Mouse (Mus musculus): ENCODE measurements around the gene Efnb1. TPM values are rescaled to one million over a fixed set of nuclear protein-coding genes. Genes with fewer than 3 reads are reported as not detected.

Gene Efnb1
- polyA plus RNA-seq, 1 experiment from 2014 or later = 17.9 TPM

GRCm38 (mm10) chrX:99150712-99151111, 14.8 kb downstream of the Efnb1 start:
- Histone ChIP-seq H3K4me2 (no peak overlapping the region), H3K27ac (ENCODE audit: low read depth, low read length) (no peak overlapping the region), H3K9ac (ENCODE audit: low read depth, low read length) (no peak overlapping the region), H3K4me3 (ENCODE audit: low read depth, low read length) (no peak overlapping the region), H3K36me3 (ENCODE audit: control insufficient read depth, insufficient read depth, low read length) (no peaks in the 10 kb centered on the region), H3K27me3 (replicated peaks; ENCODE audit: control insufficient read depth, insufficient read depth, low read length) (peaks cover 23% of the 10 kb centered on the region), H3K9me3 (ENCODE audit: control insufficient read depth, low read length) (no peaks in the 10 kb centered on the region), H3K4me1 (replicated peaks; ENCODE audit: control insufficient read depth, insufficient read depth, low read length) (peaks cover 4% of the 10 kb centered on the region; the same call in 1 of the 2 replicates)
- DNase-seq (ENCODE audit: low spot score) (no peak), ATAC-seq (replicated peaks; ENCODE audit: low FRiP score) (no peak)
- WGBS = 63% methylated on average over 3 of the region's 3 CpGs

- no peak overlapping the region for H3K4me2 ChIP-seq
- H3K9me3 ChIP-seq (ENCODE audit: control insufficient read depth, low read length) = no peaks in the 10 kb centered on the region
- no peak overlapping the region for H3K27ac ChIP-seq (ENCODE audit: low read depth, low read length)
- peaks cover 29% of the 10 kb centered on the region for H3K27me3 ChIP-seq (replicated peaks; ENCODE audit: control insufficient read depth, insufficient read depth, low read length)
- 83% methylated on average over 4 of the region's 4 CpGs for WGBS
- no peaks in the 10 kb centered on the region for H3K36me3 ChIP-seq (ENCODE audit: control insufficient read depth, insufficient read depth, low read length)
- DNase-seq (ENCODE audit: low spot score) (no peak), ATAC-seq (replicated peaks; ENCODE audit: low FRiP score) (no peak)
- H3K9ac ChIP-seq (ENCODE audit: low read depth, low read length) = no peak overlapping the region
- peaks cover 4% of the 10 kb centered on the region; the same call in 1 of the 2 replicates for H3K4me1 ChIP-seq (replicated peaks; ENCODE audit: control insufficient read depth, insufficient read depth, low read length)
- no peak overlapping the region for H3K4me3 ChIP-seq (ENCODE audit: low read depth, low read length)
Measured at GRCm38 (mm10) chrX:99151434-99151833, 15.5 kb downstream of the Efnb1 start.

GRCm38 (mm10) chrX:99152141-99152540, 16.2 kb downstream of the Efnb1 start:
- Histone ChIP-seq H3K9me3 (ENCODE audit: control insufficient read depth, low read length) (no peaks in the 10 kb centered on the region), H3K27ac (ENCODE audit: low read depth, low read length) (no peak overlapping the region), H3K27me3 (replicated peaks; ENCODE audit: control insufficient read depth, insufficient read depth, low read length) (peaks cover 30% of the 10 kb centered on the region), H3K36me3 (ENCODE audit: control insufficient read depth, insufficient read depth, low read length) (no peaks in the 10 kb centered on the region), H3K4me3 (ENCODE audit: low read depth, low read length) (no peak overlapping the region), H3K9ac (ENCODE audit: low read depth, low read length) (no peak overlapping the region), H3K4me1 (replicated peaks; ENCODE audit: control insufficient read depth, insufficient read depth, low read length) (peaks cover 4% of the 10 kb centered on the region; the same call in 1 of the 2 replicates), H3K4me2 (no peak overlapping the region)
- DNase-seq (ENCODE audit: low spot score) (no peak), ATAC-seq (replicated peaks; ENCODE audit: low FRiP score) (no peak)
- WGBS = 42% methylated on average over 3 of the region's 3 CpGs

GRCm38 (mm10) chrX:99152566-99153265, 16.8 kb downstream of the Efnb1 start:
- Histone ChIP-seq H3K9me3 (ENCODE audit: control insufficient read depth, low read length) (no peaks in the 10 kb centered on the region), H3K9ac (ENCODE audit: low read depth, low read length) (no peak overlapping the region), H3K27me3 (replicated peaks; ENCODE audit: control insufficient read depth, insufficient read depth, low read length) (peaks cover 36% of the 10 kb centered on the region), H3K4me2 (no peak overlapping the region), H3K4me1 (replicated peaks; ENCODE audit: control insufficient read depth, insufficient read depth, low read length) (peaks cover 4% of the 10 kb centered on the region; the same call in 1 of the 2 replicates), H3K36me3 (ENCODE audit: control insufficient read depth, insufficient read depth, low read length) (no peaks in the 10 kb centered on the region), H3K27ac (ENCODE audit: low read depth, low read length) (no peak overlapping the region), H3K4me3 (ENCODE audit: low read depth, low read length) (no peak overlapping the region)
- WGBS = 43% methylated on average over 9 of the region's 9 CpGs
- ATAC-seq (replicated peaks; ENCODE audit: low FRiP score) (no peak), DNase-seq (ENCODE audit: low spot score) (no peak)

GRCm38 (mm10) chrX:99153266-99153646, 17.3 kb downstream of the Efnb1 start:
- H3K36me3 ChIP-seq (ENCODE audit: control insufficient read depth, insufficient read depth, low read length) = no peaks in the 10 kb centered on the region
- H3K27ac ChIP-seq (ENCODE audit: low read depth, low read length) = no peak overlapping the region
- DNase-seq (ENCODE audit: low spot score) (no peak), ATAC-seq (replicated peaks; ENCODE audit: low FRiP score) (no peak)
- H3K4me2 ChIP-seq = no peak overlapping the region
- no peak overlapping the region for H3K9ac ChIP-seq (ENCODE audit: low read depth, low read length)
- peaks cover 40% of the 10 kb centered on the region for H3K27me3 ChIP-seq (replicated peaks; ENCODE audit: control insufficient read depth, insufficient read depth, low read length)
- H3K4me3 ChIP-seq (ENCODE audit: low read depth, low read length) = no peak overlapping the region
- peaks cover 4% of the 10 kb centered on the region; the same call in 1 of the 2 replicates for H3K4me1 ChIP-seq (replicated peaks; ENCODE audit: control insufficient read depth, insufficient read depth, low read length)
- H3K9me3 ChIP-seq (ENCODE audit: control insufficient read depth, low read length) = no peaks in the 10 kb centered on the region
- 51% methylated on average over 3 of the region's 3 CpGs for WGBS

GRCm38 (mm10) chrX:99154358-99154757, 18.4 kb downstream of the Efnb1 start:
- 83% methylated on average over 5 of the region's 5 CpGs for WGBS
- H3K27me3 ChIP-seq (replicated peaks; ENCODE audit: control insufficient read depth, insufficient read depth, low read length) = peaks cover 45% of the 10 kb centered on the region
- no peak for ATAC-seq (replicated peaks; ENCODE audit: low FRiP score)

GRCm38 (mm10) chrX:99159020-99159419, 23.1 kb downstream of the Efnb1 start:
- 60% methylated on average over 8 of the region's 8 CpGs for WGBS
- Histone ChIP-seq H3K4me2 (no peak overlapping the region), H3K4me3 (ENCODE audit: low read depth, low read length) (no peak overlapping the region), H3K9ac (ENCODE audit: low read depth, low read length) (no peak overlapping the region), H3K27me3 (replicated peaks; ENCODE audit: control insufficient read depth, insufficient read depth, low read length) (peaks cover 48% of the 10 kb centered on the region), H3K27ac (ENCODE audit: low read depth, low read length) (no peak overlapping the region), H3K4me1 (replicated peaks; ENCODE audit: control insufficient read depth, insufficient read depth, low read length) (no peaks in the 10 kb centered on the region; the same call in 1 of the 2 replicates), H3K36me3 (ENCODE audit: control insufficient read depth, insufficient read depth, low read length) (no peaks in the 10 kb centered on the region), H3K9me3 (ENCODE audit: control insufficient read depth, low read length) (no peaks in the 10 kb centered on the region)
- DNase-seq (ENCODE audit: low spot score) (no peak), ATAC-seq (replicated peaks; ENCODE audit: low FRiP score) (no peak)

More at GRCm38 (mm10) chrX:99154358-99154757, 18.4 kb downstream of the Efnb1 start:
- H3K27ac ChIP-seq (ENCODE audit: low read depth, low read length) = no peak overlapping the region
- H3K9ac ChIP-seq (ENCODE audit: low read depth, low read length) = no peak overlapping the region
- no peak for DNase-seq (ENCODE audit: low spot score)
- H3K9me3 ChIP-seq (ENCODE audit: control insufficient read depth, low read length) = no peaks in the 10 kb centered on the region
- no peak overlapping the region for H3K4me3 ChIP-seq (ENCODE audit: low read depth, low read length)
- H3K4me1 ChIP-seq (replicated peaks; ENCODE audit: control insufficient read depth, insufficient read depth, low read length) = peaks cover 2% of the 10 kb centered on the region; the same call in 1 of the 2 replicates
- no peak overlapping the region for H3K4me2 ChIP-seq
- no peaks in the 10 kb centered on the region for H3K36me3 ChIP-seq (ENCODE audit: control insufficient read depth, insufficient read depth, low read length)

GRCm38 (mm10) chrX:99164111-99164510, 28.2 kb downstream of the Efnb1 start:
- Histone ChIP-seq H3K36me3 (ENCODE audit: control insufficient read depth, insufficient read depth, low read length) (no peaks in the 10 kb centered on the region), H3K9ac (ENCODE audit: low read depth, low read length) (no peak overlapping the region), H3K27me3 (replicated peaks; ENCODE audit: control insufficient read depth, insufficient read depth, low read length) (peaks cover 21% of the 10 kb centered on the region), H3K27ac (ENCODE audit: low read depth, low read length) (no peak overlapping the region), H3K9me3 (ENCODE audit: control insufficient read depth, low read length) (no peaks in the 10 kb centered on the region), H3K4me2 (no peak overlapping the region), H3K4me3 (ENCODE audit: low read depth, low read length) (no peak overlapping the region), H3K4me1 (replicated peaks; ENCODE audit: control insufficient read depth, insufficient read depth, low read length) (no peaks in the 10 kb centered on the region; the same call in 1 of the 2 replicates)
- WGBS = 65% methylated on average over 2 of the region's 2 CpGs
- DNase-seq (ENCODE audit: low spot score) = no peak
- ATAC-seq (replicated peaks; ENCODE audit: low FRiP score) = 0 out of 2 replicates have a peak, but pooled peaks have one; percentile 65

GRCm38 (mm10) chrX:99164855-99165368, 29.0 kb downstream of the Efnb1 start:
- no peak overlapping the region for H3K9ac ChIP-seq (ENCODE audit: low read depth, low read length)
- no peak for DNase-seq (ENCODE audit: low spot score)
- H3K9me3 ChIP-seq (ENCODE audit: control insufficient read depth, low read length) = no peaks in the 10 kb centered on the region
- WGBS = 62% methylated on average over 4 of the region's 4 CpGs
- no peak overlapping the region for H3K27ac ChIP-seq (ENCODE audit: low read depth, low read length)
- H3K4me3 ChIP-seq (ENCODE audit: low read depth, low read length) = no peak overlapping the region
- no peak overlapping the region for H3K4me2 ChIP-seq
- H3K27me3 ChIP-seq (replicated peaks; ENCODE audit: control insufficient read depth, insufficient read depth, low read length) = peaks cover 18% of the 10 kb centered on the region
- ATAC-seq (replicated peaks; ENCODE audit: low FRiP score) = no peak
- H3K4me1 ChIP-seq (replicated peaks; ENCODE audit: control insufficient read depth, insufficient read depth, low read length) = no peaks in the 10 kb centered on the region; the same call in 1 of the 2 replicates
- H3K36me3 ChIP-seq (ENCODE audit: control insufficient read depth, insufficient read depth, low read length) = no peaks in the 10 kb centered on the region

Measured in liver, embryonic 11.5 days (tissue).